Mouse (Mus musculus) layer of hippocampus, adult 2 months (tissue): ENCODE data around the gene Foxred1. TPM values are rescaled to one million over a fixed set of nuclear protein-coding genes. Genes with fewer than 3 reads are reported as not detected.

Experiments used
- DNase-seq, 2 experiments: peaks; one replicate each; pipeline ENCODE4 v3.0.0; 2022; ENCODE audit warnings: low spot score in 2 of 2
- H3K27ac ChIP-seq: fragments of 200-600 bp; 2 replicates; pipeline ENCODE4 v1.8.1; 2022
- H3K4me3 ChIP-seq: fragments of 200-600 bp; 2 replicates; pipeline ENCODE4 v1.8.1; 2022; ENCODE audit warnings: mild to moderate bottlenecking
- CTCF ChIP-seq: fragments of 200-600 bp; conservative IDR thresholded peaks from 2 replicates; pipeline ENCODE4 v1.8.1; 2022; ENCODE audit warnings: antibody characterized with exemption, mild to moderate bottlenecking, moderate library complexity
- long read RNA-seq, 2 experiments: library from polyadenylated mRNA; stranded (forward); transcript quantifications; one replicate each; pipeline ENCODE4 v2.0.0; 2021; ENCODE audit warnings: borderline mapping rate in 2 of 2
- total RNA-seq, 2 experiments: library from RNA; stranded (reverse); gene quantifications; 2 replicates each; pipeline ENCODE4 v1.2.3; 2021

The Foxred1 gene
- total RNA-seq = 10 to 100 TPM; 35.4 to 37.3 TPM
- long read RNA-seq, experiment 1, transcript Foxred1-202 (11 exons, 2,289 nt) = major isoform, 14 of 28 reads
- long read RNA-seq, experiment 1, partial matches to known transcripts = 3 of 28 reads
- long read RNA-seq, experiment 1, other reads (novel, unspliced or antisense) = 11 of 28 reads
- long read RNA-seq, experiment 2, transcript Foxred1-202 (11 exons, 2,289 nt) = major isoform, 20 of 40 reads
- long read RNA-seq, experiment 2, partial matches to known transcripts = 8 of 40 reads
- long read RNA-seq, experiment 2, other reads (novel, unspliced or antisense) = 9 of 40 reads

DNA sequence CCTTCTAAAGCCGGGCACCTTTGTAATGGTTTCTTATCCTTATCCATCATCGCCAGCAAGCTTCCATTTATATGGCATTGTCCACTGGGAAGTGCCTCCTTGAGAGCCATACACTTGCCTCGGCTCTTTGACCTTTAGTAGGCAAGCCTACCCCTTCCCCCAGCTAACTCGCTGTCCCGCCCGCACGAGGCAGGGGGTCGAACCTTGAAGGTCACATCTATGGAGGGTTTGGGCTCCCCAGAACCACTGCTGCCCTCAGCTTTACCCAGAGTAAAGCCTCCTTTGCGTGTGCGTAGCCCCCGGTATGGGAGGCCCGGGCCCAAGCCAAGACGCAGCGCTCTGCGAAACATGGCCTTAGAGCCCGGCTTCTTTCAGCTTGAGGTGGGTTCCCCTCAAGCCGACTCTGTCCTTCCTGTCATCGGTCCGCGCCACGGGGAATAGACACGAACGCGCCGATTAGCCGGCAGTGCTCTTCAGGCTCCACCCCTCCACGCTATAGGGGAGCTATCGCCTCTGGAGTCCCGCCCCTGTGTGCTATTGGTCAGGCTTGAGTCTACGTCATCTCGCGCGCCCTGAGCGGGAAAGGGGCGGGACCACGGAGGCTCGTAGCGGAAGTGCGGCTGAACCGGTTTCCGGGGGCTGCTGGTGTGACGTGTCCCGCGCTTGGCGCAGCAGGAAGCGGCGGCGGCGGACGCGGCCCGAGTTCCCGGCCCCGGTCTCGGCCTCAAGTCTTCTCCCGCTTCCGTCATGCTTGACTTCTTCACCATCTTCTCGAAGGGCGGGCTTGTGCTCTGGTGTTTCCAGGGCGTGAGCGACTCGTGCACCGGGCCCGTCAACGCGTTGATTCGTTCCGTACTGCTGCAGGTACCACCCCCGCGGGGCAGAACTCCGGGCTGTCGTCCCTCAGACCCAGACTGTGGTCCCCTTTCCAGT is at the start of gene Foxred1:
Gene Foxred1, minus strand, starts transcription at position 514 of the 933 bp plus-strand sequence.
- H3K4me3 ChIP-seq = peak within 1 kb of the TSS; percentile 99
- TF ChIP-seq CTCF = no peak

DNA sequence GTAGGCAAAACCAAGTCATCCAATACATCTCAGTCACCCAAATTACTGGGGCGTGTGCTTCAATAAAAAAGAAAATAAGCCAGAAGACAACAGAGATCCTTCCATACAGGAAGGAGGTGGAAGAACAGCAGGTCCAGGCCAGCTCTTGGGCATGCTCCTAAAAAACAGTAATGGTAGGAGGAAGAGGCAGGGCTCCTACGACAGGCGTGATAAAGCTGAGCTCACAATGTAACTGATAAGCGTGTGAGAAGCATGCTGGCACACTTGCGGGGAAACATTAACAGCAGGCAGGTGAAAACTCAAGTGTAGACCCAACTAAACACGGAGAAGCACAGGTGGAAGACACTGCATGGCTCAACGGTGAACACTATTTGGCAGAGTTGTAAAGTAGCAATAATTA is 46.5 kb upstream of the Foxred1 start:
- no peak for DNase-seq
- Histone ChIP-seq H3K4me3 (no peak overlapping the region), H3K27ac (no peak overlapping the region)
- TF ChIP-seq CTCF = no peak

More for the DNA sequence above, at the start of gene Foxred1:
- DNase-seq = peak; percentile 99
- peak within 1 kb of the TSS; percentile 97 for H3K27ac ChIP-seq

DNA sequence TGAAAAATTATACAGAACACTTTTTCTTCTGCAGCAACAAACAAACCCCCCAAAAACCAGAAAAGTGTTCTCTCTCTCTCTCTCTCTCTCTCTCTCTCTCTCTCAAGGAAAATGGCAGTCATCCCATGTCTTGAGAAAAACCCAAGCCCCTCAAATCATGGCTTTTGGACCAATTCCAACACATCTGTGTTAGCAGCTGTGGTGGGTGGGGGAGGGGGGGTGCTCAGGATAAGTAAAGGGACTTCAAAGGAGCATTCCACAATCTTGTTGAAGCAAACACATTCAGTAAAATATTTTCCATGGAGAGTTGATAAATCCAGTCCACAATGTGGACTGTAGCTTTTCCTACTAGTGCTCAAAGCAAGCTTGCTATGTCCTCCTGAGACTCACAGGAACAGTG is 38.6 kb upstream of the Foxred1 start:
- no peak for DNase-seq
- Histone ChIP-seq H3K4me3 (no peak overlapping the region), H3K27ac (no peak overlapping the region)
- TF ChIP-seq CTCF = no peak

DNA sequence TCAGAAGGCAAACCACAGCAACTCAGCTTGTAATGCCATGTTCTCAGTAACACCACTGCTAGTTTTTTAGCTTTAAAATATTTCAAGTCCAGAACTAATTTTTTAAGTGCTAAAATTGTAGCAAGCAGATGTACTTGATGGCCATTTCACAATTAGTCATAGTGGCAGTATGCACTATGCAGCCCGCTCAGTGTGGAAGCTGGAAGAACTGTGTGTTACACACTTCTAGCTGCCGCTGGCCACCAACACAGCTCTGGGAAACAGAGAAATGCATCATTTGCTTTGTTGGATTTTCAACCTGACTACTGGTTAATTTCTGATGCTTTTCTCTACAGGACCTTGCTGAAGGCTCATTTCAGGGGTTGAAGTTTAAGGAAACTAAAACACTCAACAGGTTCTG is 36.5 kb upstream of the Foxred1 start:
- TF ChIP-seq CTCF = no peak
- no peak overlapping the region for H3K27ac ChIP-seq
- no peak overlapping the region for H3K4me3 ChIP-seq
- DNase-seq = no peak

DNA sequence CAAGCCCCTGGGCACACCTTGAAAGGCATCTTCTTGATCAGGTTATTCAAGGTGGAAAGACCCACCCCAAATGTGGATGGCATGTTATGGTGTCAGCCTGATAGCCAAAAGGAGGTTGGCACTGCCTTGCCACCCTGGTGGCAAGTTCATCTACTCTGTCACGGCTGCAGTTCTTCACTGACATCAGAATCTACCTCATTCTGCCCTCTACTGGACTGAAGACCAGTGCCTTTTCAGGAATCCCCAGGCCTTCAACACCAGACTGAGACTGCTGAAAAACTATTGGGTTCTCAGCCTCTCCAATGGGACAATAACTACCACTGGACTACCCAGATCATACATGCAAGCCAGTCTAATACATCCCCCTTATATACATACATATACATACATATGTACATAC is 28.9 kb upstream of the Foxred1 start:
- Histone ChIP-seq H3K4me3 (no peak overlapping the region), H3K27ac (no peak overlapping the region)
- DNase-seq = no peak
- TF ChIP-seq CTCF = peak; percentile 50

DNA sequence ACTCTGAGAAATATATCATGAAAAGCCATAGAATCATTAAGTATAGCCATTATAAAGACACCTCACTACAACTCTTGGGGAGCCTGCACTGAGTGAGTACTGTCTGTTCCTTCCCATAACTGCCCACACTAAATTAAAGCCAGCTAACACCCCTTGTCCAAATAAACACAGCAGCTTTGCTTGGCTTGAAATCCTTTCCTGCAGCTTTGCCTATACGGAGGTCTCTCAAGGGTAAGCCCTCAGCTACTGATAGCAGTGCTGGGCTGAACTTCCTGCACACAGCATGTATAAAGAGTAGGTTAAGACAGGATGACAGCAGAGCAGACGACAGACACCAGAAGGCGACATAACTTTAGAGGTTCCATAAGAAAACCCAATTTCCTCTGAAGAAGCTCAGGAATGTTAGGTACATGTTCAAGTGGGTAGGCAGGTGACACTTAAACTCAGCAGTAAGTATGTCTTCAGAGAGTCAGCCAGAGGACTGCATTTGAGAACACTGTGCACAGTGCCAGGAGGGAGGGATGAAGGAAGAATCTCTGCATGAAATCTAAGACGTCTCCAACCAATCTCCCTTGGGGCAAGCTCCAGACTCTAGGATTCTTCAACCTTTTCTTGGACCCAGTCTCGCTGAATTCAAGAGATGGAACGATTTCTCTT is 28.2 kb upstream of the Foxred1 start:
- H3K4me3 ChIP-seq = no peak overlapping the region
- TF ChIP-seq CTCF = no peak
- no peak for DNase-seq
- H3K27ac ChIP-seq = peak overlapping the region; percentile 37; the same call in 1 of the 2 replicates

DNA sequence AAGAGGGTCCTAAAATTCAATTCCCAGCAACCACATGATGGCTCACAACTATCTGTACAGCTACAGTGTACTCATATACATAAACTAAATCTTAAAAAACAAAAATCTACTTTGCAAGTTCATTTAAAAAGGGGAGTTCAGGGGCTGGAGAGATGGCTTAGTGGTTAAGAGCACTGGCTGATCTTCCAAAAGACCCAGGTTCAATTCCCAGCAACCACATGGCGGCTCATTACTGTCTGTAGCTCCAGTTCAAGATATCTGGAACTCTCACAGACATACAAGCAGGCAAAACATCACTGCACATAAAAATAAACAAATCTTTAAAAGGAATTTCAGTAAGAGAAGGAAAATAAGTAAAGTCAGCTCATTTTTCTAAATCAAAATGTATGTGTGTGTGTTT is 27.5 kb upstream of the Foxred1 start:
- no peak for DNase-seq
- no peak overlapping the region for H3K4me3 ChIP-seq
- peak overlapping the region; percentile 37; the same call in 1 of the 2 replicates for H3K27ac ChIP-seq
- TF ChIP-seq CTCF = no peak

DNA sequence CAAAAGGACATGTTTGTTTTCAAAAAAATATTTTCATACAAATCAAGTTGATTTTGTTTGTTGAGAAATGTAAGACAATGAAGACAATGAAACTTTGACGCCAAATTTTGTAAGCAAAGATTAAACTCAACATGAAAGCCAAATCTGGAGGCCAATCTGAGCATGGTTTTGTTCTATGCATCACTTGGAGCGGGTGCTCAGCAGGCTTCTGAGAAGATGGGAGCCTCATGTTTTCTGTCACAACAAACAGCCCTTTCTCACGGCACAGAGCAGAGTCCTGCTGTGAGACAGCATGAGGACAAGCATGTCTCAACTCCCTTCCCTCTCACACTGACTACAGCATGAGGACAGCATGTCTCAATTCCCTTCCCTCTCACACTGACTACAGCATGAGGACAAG is 25.1 kb upstream of the Foxred1 start:
- TF ChIP-seq CTCF = no peak
- no peak for DNase-seq

DNA sequence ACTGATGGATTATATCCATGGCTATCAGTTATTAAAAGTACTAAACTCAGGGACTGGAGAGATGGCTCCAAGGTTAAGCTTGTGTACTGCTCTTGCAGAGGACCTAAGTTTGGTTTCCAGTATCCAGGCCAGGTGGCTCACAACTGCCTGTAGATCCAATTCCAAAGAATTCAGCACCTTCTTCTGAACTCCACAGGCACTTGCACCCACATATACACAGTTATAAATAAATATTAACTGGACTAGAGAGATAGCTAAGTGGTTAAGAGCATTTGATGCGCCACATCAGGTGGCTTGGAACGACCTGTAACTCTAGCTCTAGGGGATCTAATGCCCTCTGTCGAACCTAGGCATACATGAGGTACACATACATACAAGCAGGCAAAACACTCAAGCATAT is 17.8 kb upstream of the Foxred1 start:
- H3K4me3 ChIP-seq = no peak overlapping the region
- no peak overlapping the region for H3K27ac ChIP-seq
- no peak for TF ChIP-seq CTCF
- no peak for DNase-seq

More for the DNA sequence above, 25.1 kb upstream of the Foxred1 start:
- Histone ChIP-seq H3K27ac (peak overlapping the region; percentile 6; the same call in 1 of the 2 replicates), H3K4me3 (no peak overlapping the region)

DNA sequence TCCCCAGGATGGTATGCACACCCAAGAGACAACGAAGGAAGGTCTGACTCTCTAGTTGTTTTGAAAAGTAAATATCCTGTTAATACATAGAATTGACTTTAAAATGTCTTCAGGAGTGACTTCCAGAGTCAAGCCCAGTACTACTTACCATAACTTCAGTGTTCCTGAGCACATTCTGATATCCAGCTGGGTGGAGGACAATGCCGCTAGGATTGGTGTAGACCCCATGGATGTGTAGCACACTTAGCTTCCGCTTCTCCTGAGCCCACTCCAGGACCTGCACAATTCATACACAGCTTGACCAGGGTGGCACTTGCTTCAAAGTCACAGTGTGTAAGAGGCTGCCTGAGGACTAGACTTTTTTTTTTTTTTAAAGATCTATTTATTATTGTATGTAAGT is 12.6 kb upstream of the Foxred1 start:
- no peak for DNase-seq
- Histone ChIP-seq H3K27ac (no peak overlapping the region), H3K4me3 (no peak overlapping the region)
- TF ChIP-seq CTCF = no peak

DNA sequence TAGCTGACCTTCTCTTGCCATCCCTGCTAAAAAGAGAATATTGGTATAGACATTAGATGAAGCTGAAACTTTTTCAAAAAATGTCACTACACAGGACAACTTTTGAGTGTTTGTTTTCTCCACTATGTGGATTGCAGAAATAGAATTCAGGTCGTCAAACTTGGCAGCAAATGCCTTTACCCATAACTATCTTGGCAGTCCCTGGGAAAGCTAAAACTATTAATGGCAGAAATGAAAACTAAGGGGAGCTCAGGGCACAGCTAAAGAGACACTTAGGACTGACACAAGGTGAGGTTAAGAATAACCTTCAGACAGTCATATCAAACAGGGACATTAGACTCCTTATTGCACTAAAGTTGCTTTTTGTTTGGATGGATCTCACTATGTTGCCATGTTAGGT is 7.1 kb upstream of the Foxred1 start:
- TF ChIP-seq CTCF = no peak
- Histone ChIP-seq H3K4me3 (no peak overlapping the region), H3K27ac (no peak overlapping the region)
- no peak for DNase-seq

DNA sequence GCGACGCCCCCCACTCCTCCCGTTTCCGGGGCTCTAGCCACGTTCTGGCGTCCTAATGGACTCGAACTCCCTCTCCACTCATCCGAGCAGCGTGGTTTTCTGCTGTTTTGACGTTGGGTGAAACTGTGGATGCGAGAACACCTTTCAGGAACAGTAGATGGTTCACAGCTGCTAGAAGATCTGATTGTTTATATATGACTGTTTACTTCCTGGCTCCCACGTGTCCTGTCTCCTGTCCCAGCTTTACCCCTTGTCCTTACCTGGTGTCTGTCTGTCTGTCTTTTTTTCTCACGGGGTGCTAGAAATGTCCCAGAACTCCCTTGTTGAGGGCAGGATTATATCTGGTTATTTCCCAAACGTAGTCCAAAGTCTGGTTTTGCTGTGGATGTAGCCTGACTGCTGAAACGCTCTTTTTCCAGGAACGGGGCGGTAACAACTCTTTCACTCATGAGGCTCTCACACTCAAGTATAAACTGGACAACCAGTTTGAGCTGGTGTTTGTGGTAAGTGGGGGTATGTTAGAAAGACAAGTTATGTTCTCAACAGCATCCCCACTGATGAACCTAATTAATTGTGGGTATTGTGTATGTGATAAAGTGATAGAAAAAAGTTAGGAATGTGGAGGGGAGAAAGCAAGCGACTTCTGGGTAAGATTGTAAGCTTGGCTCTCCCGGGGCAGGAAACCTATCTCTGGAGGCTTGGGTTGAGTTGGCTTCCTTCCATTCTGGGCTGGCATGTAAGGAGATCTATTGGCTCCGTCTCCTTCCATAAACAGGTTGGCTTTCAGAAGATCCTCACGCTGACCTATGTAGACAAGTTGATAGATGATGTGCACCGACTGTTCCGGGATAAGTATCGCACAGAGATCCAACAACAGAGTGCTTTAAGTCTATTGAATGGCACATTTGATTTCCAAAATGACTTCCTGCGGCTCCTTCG is 987 bp upstream of the Foxred1 start:
- no peak for TF ChIP-seq CTCF
- DNase-seq = no peak
- H3K27ac ChIP-seq = peak overlapping the region; percentile 97
- peak overlapping the region; percentile 99 for H3K4me3 ChIP-seq
